Mouse (Mus musculus): Measurements from ENCODE around the gene Plch1. TPM values are rescaled to one million over a fixed set of nuclear protein-coding genes. Genes with fewer than 3 reads are reported as not detected.

The Plch1 gene
- polyA plus RNA-seq, 1 experiment from 2014 or later, result 6.8 TPM

DNA sequence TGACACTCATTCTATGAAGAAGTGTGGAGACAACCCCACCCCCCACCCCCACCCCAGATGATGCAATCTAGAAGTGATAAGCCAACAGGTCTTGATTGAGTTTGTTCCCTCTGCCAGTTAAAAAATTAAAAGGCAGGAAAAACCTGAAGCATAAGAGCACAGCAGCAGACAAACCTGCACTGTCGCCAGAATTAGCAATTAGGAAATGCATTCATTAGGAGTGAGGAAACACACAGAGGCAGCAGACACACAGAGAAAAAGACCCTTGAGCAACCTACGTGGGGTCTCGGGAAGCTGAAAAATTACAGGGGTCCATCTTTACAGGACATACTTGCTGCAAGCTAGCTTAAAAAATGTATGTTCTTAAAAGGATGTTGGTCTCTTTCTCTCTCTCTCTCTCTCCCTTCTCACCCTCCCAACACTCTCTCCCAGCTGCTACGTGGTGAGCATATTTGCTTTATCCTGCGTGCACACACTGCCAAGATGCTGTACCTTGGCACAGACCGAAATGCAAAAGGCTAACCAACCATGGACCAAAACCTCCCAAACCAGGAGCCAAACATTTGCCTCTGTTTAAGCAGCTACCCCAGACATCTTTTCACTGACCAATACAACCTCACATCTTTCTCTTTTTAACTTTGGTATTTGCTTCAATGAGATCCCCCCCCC lies 234.6 kb downstream of the Plch1 start:
- H3K9ac ChIP-seq (replicated peaks), result no peak overlapping the region
- peak; percentile 57 for ATAC-seq (ENCODE audit: low FRiP score)
- 53% methylated on average over 6 of the region's 6 CpGs for WGBS
- H3K4me2 ChIP-seq, result no peak overlapping the region
- H3K27ac ChIP-seq (replicated peaks), result no peak overlapping the region
- H3K27me3 ChIP-seq (replicated peaks), result no peaks in the 10 kb centered on the region
- no peaks in the 10 kb centered on the region for H3K36me3 ChIP-seq
- no peak overlapping the region for H3K4me3 ChIP-seq (replicated peaks)
- no peaks in the 10 kb centered on the region for H3K9me3 ChIP-seq (replicated peaks)
- H3K4me1 ChIP-seq, result peaks cover 7% of the 10 kb centered on the region

Other genes with a start within 250 kb of the Plch1 start
- 7.7 and 8.0 TPM in 2 replicates for gene E130311K13Rik, start 30.0 kb upstream of the Plch1 start, polyA plus RNA-seq (2015; fragmentation: Nextera tagmentation; extraction: Ambion mirVana)
- gene Slc33a1, start 65.3 kb upstream of the Plch1 start, polyA plus RNA-seq (2015; fragmentation: Nextera tagmentation; extraction: Ambion mirVana), result 18.9 and 19.8 TPM in 2 replicates
- gene Gmps, start 76.6 kb upstream of the Plch1 start, polyA plus RNA-seq (2015; fragmentation: Nextera tagmentation; extraction: Ambion mirVana), result 38.2 and 38.8 TPM in 2 replicates
- 0.08 and 0.12 TPM in 2 replicates for gene Vmn2r1, start 182.1 kb upstream of the Plch1 start, polyA plus RNA-seq (2015; fragmentation: Nextera tagmentation; extraction: Ambion mirVana)
- gene Vmn2r2, start 242.5 kb upstream of the Plch1 start, polyA plus RNA-seq (2015; fragmentation: Nextera tagmentation; extraction: Ambion mirVana), result 0.09 TPM in 1 of 2 replicates, not detected in the other

Data from neural tube, embryonic 15.5 days (tissue).